Mouse (Mus musculus): ENCODE measurements around the gene Baz1a. TPM values are rescaled to one million over a fixed set of nuclear protein-coding genes. Genes with fewer than 3 reads are reported as not detected.
"Not testable (repeated sequence)": the region's sequence is repeated elsewhere in the genome, so short reads cannot be mapped to it uniquely, and the experiment has no call there.

Baz1a gene
- polyA plus RNA-seq, 1 experiment, result 4.4 TPM

GRCm38 (mm10) chr12:54984701-54985256 lies 29.4 kb downstream of the Baz1a start:
- WGBS, result 1% methylated on average over 42 of the region's 42 CpGs
- no peak for DNase-seq (ENCODE audit: low read depth, low spot score)

GRCm38 (mm10) chr12:54982935-54983715 lies 31.0 kb downstream of the Baz1a start:
- WGBS, result 85% methylated on average over 7 of the region's 7 CpGs
- DNase-seq (ENCODE audit: low read depth, low spot score), result no peak

GRCm38 (mm10) chr12:54981962-54982361 lies 32.2 kb downstream of the Baz1a start:
- no peak for DNase-seq (ENCODE audit: low read depth, low spot score)
- 87% methylated on average over 6 of the region's 6 CpGs for WGBS

- 90% methylated on average over 5 of the region's 5 CpGs for WGBS
Measured at GRCm38 (mm10) chr12:54980939-54981338, 33.2 kb downstream of the Baz1a start.

GRCm38 (mm10) chr12:54980532-54980931 lies 33.6 kb downstream of the Baz1a start:
- 68% methylated on average over 6 of the region's 6 CpGs for WGBS
- DNase-seq (ENCODE audit: low read depth, low spot score), result no peak

More at GRCm38 (mm10) chr12:54980939-54981338, 33.2 kb downstream of the Baz1a start:
- DNase-seq (ENCODE audit: low read depth, low spot score), result no peak

- 71% methylated on average over 3 of the region's 3 CpGs for WGBS
Measured at GRCm38 (mm10) chr12:54969033-54969432, 45.1 kb downstream of the Baz1a start.

GRCm38 (mm10) chr12:54965532-54966160 lies 48.5 kb downstream of the Baz1a start:
- WGBS, result 97% methylated on average over 4 of the region's 4 CpGs
- DNase-seq (ENCODE audit: low read depth, low spot score), result no peak

More at GRCm38 (mm10) chr12:54969033-54969432, 45.1 kb downstream of the Baz1a start:
- no peak for DNase-seq (ENCODE audit: low read depth, low spot score)

- 21% methylated on average over 2 of the region's 2 CpGs for WGBS
- DNase-seq (ENCODE audit: low read depth, low spot score), result no peak
Measured at GRCm38 (mm10) chr12:54959569-54959968, 54.6 kb downstream of the Baz1a start.

GRCm38 (mm10) chr12:54956974-54957373 lies 57.2 kb downstream of the Baz1a start:
- 80% methylated on average over 2 of the region's 2 CpGs for WGBS
- no peak for DNase-seq (ENCODE audit: low read depth, low spot score)

GRCm38 (mm10) chr12:54956457-54956856 lies 57.7 kb downstream of the Baz1a start:
- DNase-seq (ENCODE audit: low read depth, low spot score), result no peak
- WGBS, result 94% methylated on average over 4 of the region's 4 CpGs

GRCm38 (mm10) chr12:54946116-54946515 lies 68.0 kb downstream of the Baz1a start:
- 92% methylated on average over 6 of the region's 6 CpGs for WGBS
- DNase-seq (ENCODE audit: low read depth, low spot score), result no peak

GRCm38 (mm10) chr12:54942586-54943157 lies 71.5 kb downstream of the Baz1a start:
- WGBS, result 95% methylated on average over 6 of the region's 6 CpGs
- DNase-seq (ENCODE audit: low read depth, low spot score), result not testable (repeated sequence)

- DNase-seq (ENCODE audit: low read depth, low spot score), result not testable (repeated sequence)
Measured at GRCm38 (mm10) chr12:54937581-54938343, 76.4 kb downstream of the Baz1a start.

GRCm38 (mm10) chr12:54910387-54910786 lies 103.8 kb downstream of the Baz1a start:
- WGBS, result 89% methylated on average over 3 of the region's 3 CpGs
- DNase-seq (ENCODE audit: low read depth, low spot score), result no peak

More at GRCm38 (mm10) chr12:54937581-54938343, 76.4 kb downstream of the Baz1a start:
- 78% methylated on average over 5 of the region's 5 CpGs for WGBS

- DNase-seq (ENCODE audit: low read depth, low spot score), result not testable (repeated sequence)
- 62% methylated on average over 2 of the region's 2 CpGs for WGBS
Measured at GRCm38 (mm10) chr12:54892559-54892958, 121.6 kb downstream of the Baz1a start.

- WGBS, result 97% methylated on average over 2 of the region's 2 CpGs
- DNase-seq (ENCODE audit: low read depth, low spot score), result no peak
Measured at GRCm38 (mm10) chr12:54890426-54890825, 123.7 kb downstream of the Baz1a start.

GRCm38 (mm10) chr12:54887580-54888127 lies 126.5 kb downstream of the Baz1a start:
- WGBS, result 80% methylated on average over 4 of the region's 4 CpGs
- no peak for DNase-seq (ENCODE audit: low read depth, low spot score)

- WGBS, result 3% methylated on average over 6 of the region's 6 CpGs
- DNase-seq (ENCODE audit: low read depth, low spot score), result no peak
Measured at GRCm38 (mm10) chr12:54879630-54880029, 134.5 kb downstream of the Baz1a start.

- no peak for DNase-seq (ENCODE audit: low read depth, low spot score)
- 72% methylated on average over 5 of the region's 5 CpGs for WGBS
Measured at GRCm38 (mm10) chr12:54879211-54879610, 134.9 kb downstream of the Baz1a start.
